Mouse (Mus musculus) small intestine, adult 2 months (tissue): ENCODE data around the gene Plekhg1. TPM values are rescaled to one million over a fixed set of nuclear protein-coding genes. Genes with fewer than 3 reads are reported as not detected.

Source experiments
- H3K27ac ChIP-seq: fragments of 200-500 bp; 2 replicates; pipeline ENCODE4 v1.5.1; 2012; ENCODE audit warnings: low read depth, low read length, control low read depth, inconsistent platforms; ENCODE audit not compliant: insufficient read depth
- H3K27me3 ChIP-seq: fragments of 200-500 bp; 2 replicates; pipeline ENCODE4 v1.6.1; 2012; ENCODE audit warnings: mild to moderate bottlenecking, moderate library complexity, low read length, inconsistent platforms; ENCODE audit not compliant: control insufficient read depth, insufficient read depth
- H3K36me3 ChIP-seq: fragments of 200-500 bp; 2 replicates; pipeline ENCODE4 v1.6.1; 2012; ENCODE audit warnings: mild to moderate bottlenecking, low read length, control low read depth, inconsistent platforms; ENCODE audit not compliant: control insufficient read depth, insufficient read depth
- H3K4me1 ChIP-seq: fragments of 200-500 bp; 2 replicates; pipeline ENCODE4 v1.6.1; 2012; ENCODE audit warnings: low read length, inconsistent platforms, mixed read lengths; ENCODE audit not compliant: control insufficient read depth, insufficient read depth, insufficient read length
- H3K4me3 ChIP-seq: fragments of 200-500 bp; 2 replicates; pipeline ENCODE4 v1.5.1; 2012; ENCODE audit warnings: low read depth, mild to moderate bottlenecking, control low read depth, inconsistent platforms, low read length, moderate library complexity
- CTCF ChIP-seq: fragments of 200-500 bp; IDR thresholded peaks from 2 replicates; pipeline ENCODE4 v1.5.1; 2012; ENCODE audit warnings: low read depth, mild to moderate bottlenecking, control low read depth, inconsistent platforms, low read length, moderate library complexity, mixed read lengths; ENCODE audit not compliant: insufficient replicate concordance, insufficient read length; ENCODE audit errors: extremely low read depth
- POLR2A ChIP-seq: fragments of 200-500 bp; IDR thresholded peaks from 2 replicates; pipeline ENCODE4 v1.6.1; 2012; ENCODE audit warnings: low read depth, mild to moderate bottlenecking, control low read depth, inconsistent platforms, low read length, moderate library complexity
- WGBS: fragments of 180-500 bp; shearing (Covaris S2); methylation state at CpG from one replicate; pipeline ENCODE4 v1.1.7; 2018; 5-methylcytosine and 5-hydroxymethylcytosine counted together
- polyA plus RNA-seq: library from polyadenylated mRNA; depleted of rRNA; stranded (reverse); fragments of >200 nt; gene quantifications from 2 replicates; pipeline ENCODE4 v1.2.3, GENCODE M21; 2012

The Plekhg1 gene
- polyA plus RNA-seq, 1 experiment: 1.7 TPM

DNA sequence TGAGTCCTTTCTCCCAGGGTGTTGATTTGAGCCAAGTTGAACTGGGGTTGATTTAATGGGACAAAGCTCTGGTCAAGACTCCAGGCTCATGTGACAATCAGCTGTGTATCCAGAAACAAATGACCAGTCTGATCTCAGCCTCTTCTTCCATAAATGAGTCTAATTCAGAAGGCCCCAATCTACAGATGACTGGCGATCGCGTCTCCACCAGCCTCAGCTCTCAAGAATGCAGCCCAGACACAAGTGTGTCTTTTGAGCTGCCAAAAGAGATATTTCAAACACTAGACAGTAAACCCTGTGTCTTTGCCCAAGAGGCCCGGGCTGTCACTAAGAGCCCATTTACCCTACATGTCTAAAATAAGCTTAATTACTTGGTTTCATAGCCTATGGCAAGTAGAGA lies 148.3 kb downstream of the Plekhg1 start:
- Histone ChIP-seq H3K27ac (no peak overlapping the region), H3K4me1 (no peaks in the 10 kb centered on the region), H3K4me3 (no peak overlapping the region), H3K36me3 (no peaks in the 10 kb centered on the region), H3K27me3 (no peaks in the 10 kb centered on the region)
- TF ChIP-seq POLR2A (no peak), CTCF (no peak)
- 93% methylated on average over 4 of the region's 4 CpGs for WGBS

DNA sequence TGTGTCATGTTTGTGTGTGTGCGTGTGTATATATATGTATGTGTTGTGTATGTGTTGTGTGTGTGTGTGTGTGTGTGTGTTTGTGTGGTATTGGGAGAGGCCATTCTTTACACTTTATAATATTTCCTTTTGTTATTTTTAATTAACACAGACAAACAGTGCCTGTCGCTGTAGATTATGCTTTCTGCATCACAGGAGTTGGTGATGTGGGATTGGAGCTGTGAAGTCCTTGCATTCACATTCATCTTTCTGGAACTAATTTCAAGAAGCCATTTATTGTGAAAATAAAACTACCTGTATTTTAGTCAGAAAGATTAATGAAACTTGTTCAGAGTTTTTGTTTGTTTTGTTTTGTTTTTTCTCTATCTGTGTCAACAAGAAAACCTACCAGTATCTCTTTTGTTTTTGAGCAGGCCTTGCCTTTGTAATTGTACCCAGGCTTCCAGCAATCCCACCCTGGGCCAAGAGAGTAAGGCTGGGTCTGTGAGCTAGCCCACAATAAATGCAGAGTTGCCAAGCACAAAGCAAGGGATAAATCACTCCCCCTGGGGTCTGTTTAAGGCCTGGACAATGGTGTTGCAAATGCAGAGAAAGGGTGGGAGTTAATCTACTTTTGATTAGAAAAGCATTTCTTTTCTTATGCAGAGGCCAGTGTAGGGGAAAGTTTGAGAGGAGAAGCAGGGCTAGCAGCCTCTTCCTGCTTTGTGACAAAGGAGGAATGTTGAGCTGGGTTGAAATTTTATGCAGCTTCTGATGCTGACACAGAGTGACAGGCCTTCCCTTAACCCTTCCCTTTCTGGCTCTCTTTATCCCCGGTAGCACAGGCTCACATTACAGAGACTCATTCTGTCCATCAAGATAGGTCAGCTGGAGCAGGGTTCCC lies 151.5 kb downstream of the Plekhg1 start:
- no peaks in the 10 kb centered on the region for H3K27me3 ChIP-seq
- H3K4me3 ChIP-seq: no peak overlapping the region
- H3K27ac ChIP-seq: no peak overlapping the region
- no peaks in the 10 kb centered on the region for H3K36me3 ChIP-seq
- 70% methylated on average over 3 of the region's 3 CpGs for WGBS
- no peak for TF ChIP-seq CTCF
- TF ChIP-seq POLR2A: no peak
- no peaks in the 10 kb centered on the region for H3K4me1 ChIP-seq

DNA sequence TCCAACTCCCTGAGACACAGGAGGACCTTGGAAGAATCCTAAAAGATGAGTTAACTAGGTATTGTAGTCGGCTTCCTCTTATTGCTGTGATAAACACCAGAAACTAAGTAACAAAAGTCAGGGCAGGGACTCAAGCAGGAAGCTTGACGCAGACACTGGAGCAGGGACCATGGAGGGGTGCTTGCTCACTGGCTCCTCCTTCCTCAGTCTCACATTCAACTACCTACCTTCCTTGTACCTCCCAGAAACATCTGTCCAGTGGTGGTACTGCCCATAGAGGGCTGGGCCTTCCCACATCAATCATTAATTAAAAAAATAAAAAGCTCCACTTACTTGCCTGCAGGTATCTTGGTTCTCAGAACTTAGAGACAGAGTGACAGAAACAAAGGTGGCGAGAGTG lies 152.2 kb downstream of the Plekhg1 start:
- H3K36me3 ChIP-seq: no peaks in the 10 kb centered on the region
- no peak overlapping the region for H3K4me3 ChIP-seq
- WGBS: 58% methylated on average over 3 of the region's 3 CpGs
- TF ChIP-seq POLR2A: no peak
- no peak for TF ChIP-seq CTCF
- H3K27me3 ChIP-seq: no peaks in the 10 kb centered on the region
- no peaks in the 10 kb centered on the region for H3K4me1 ChIP-seq
- H3K27ac ChIP-seq: no peak overlapping the region

DNA sequence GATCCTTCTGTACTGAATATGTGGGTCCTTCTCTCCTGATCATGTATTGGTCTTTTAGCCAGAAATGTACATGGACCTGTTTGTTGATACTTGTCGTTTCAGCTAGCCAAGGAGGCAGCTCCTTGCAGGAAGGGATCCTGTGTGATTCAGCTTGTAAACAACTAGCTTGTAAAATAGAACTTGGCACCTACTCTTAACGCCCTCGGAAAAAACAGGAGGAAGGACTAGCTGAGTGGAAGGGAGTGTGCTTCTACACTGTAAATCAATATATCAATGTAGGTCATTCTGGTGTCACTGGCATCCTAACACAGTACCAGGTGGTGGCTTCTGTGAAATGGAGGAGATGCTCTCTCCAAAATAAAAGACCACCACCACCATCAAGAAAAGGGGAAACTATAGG lies 157.9 kb downstream of the Plekhg1 start:
- no peaks in the 10 kb centered on the region for H3K4me1 ChIP-seq
- no peak overlapping the region for H3K4me3 ChIP-seq
- H3K27me3 ChIP-seq: no peaks in the 10 kb centered on the region
- no peaks in the 10 kb centered on the region for H3K36me3 ChIP-seq
- 20% methylated on average over 3 of the region's 3 CpGs for WGBS
- TF ChIP-seq POLR2A (no peak), CTCF (no peak)
- no peak overlapping the region for H3K27ac ChIP-seq

DNA sequence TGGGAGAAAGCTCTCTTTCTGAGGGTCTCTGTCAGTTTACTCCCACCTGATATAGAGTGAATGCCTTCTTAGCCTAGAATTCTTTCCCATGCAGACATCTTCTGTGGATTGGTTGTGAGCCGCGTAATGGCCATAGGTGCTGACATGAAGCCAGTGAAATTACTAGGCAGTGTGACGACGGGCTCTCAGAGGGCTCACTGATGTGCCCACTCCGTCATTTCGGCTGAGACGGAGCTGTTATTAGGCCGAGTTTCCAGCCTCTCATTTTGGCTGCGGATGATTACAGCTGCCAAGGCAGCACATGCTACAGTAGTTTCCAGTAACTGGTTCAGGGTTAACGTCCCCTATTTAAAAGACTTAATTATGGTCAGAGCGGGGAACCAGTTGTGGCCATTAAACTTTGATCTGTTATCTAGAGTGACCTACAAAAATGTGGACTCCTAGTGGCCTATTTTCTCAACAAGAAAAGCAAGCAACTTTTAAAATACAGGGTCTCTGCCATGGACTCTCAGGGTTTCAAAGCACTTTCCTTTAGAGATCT lies 160.3 kb downstream of the Plekhg1 start:
- WGBS: 91% methylated on average over 11 of the region's 11 CpGs
- no peaks in the 10 kb centered on the region for H3K27me3 ChIP-seq
- H3K4me3 ChIP-seq: no peak overlapping the region
- no peaks in the 10 kb centered on the region for H3K36me3 ChIP-seq
- TF ChIP-seq CTCF (no peak), POLR2A (no peak)
- no peaks in the 10 kb centered on the region for H3K4me1 ChIP-seq
- H3K27ac ChIP-seq: no peak overlapping the region

DNA sequence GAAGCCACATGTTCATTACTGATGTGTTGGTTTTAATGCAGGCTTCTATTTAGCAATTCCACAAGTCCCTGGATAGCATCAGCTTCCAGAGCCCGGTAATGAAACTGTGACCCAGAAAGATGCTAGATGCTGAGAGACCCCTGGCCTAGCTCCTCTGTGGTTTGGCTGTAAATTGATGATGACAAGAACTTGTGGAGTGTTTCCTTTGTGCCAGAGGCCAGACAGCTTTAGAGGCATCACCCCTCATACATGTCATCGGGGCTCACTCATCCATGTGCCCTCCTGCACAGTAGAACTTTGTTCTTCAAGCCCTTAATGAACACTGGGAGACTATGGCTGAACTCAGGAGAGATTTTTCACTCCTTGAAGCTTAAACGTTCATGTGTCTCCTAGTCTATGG lies 165.6 kb downstream of the Plekhg1 start:
- TF ChIP-seq POLR2A (no peak), CTCF (no peak)
- Histone ChIP-seq H3K4me1 (no peaks in the 10 kb centered on the region), H3K27ac (no peak overlapping the region), H3K4me3 (no peak overlapping the region), H3K27me3 (no peaks in the 10 kb centered on the region), H3K36me3 (no peaks in the 10 kb centered on the region)
- 88% methylated on average over 3 of the region's 3 CpGs for whole genome bisulfite sequencing

DNA sequence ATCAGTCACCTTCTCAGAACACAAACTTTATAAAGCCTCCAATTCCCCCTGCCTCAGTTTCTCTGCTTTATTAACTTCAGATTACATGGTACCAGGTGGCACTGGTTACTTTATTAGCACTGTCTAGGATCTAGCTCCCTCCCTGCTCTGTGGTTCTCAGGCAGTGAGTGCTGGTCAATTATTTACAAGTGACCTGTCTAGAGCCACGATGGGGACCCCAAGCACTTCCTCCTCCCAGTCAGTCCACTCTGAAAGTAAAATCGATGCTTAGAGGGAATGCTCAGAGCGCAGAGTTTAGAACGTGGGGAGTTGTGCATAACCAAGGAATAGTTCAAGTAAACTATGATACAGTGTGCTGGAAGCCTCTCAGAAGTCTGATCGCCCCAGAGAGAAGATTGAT lies 173.9 kb downstream of the Plekhg1 start:
- no peaks in the 10 kb centered on the region for H3K27me3 ChIP-seq
- H3K4me1 ChIP-seq: no peaks in the 10 kb centered on the region
- WGBS: 55% methylated on average over 5 of the region's 5 CpGs
- H3K27ac ChIP-seq: no peak overlapping the region
- no peak overlapping the region for H3K4me3 ChIP-seq
- no peaks in the 10 kb centered on the region for H3K36me3 ChIP-seq
- TF ChIP-seq POLR2A: no peak
- no peak for TF ChIP-seq CTCF
